Mouse (Mus musculus): Measurements from ENCODE around the gene Sec61a2.

Gene Sec61a2

GRCm38 (mm10) chr2:5894843-5895570, at the start of gene Sec61a2:
Gene Sec61a2, minus strand, starts transcription at chr2:5895432.
- peak; percentile 96 for DNase-seq (ENCODE audit: low read depth)

- DNase-seq (ENCODE audit: low read depth) = no peak
Measured at GRCm38 (mm10) chr2:5943071-5943470, 47.8 kb upstream of the Sec61a2 start.

GRCm38 (mm10) chr2:5942416-5943032, 47.3 kb upstream of the Sec61a2 start, which contains the start of gene Dhtkd1:
Gene Dhtkd1, minus strand, starts transcription at chr2:5942792.
- peak; percentile 47 for DNase-seq (ENCODE audit: low read depth)

GRCm38 (mm10) chr2:5941861-5942415, 46.7 kb upstream of the Sec61a2 start:
- DNase-seq (ENCODE audit: low read depth) = peak; percentile 24

- no peak for DNase-seq (ENCODE audit: low read depth)
Measured at GRCm38 (mm10) chr2:5940936-5941335, 45.7 kb upstream of the Sec61a2 start.

GRCm38 (mm10) chr2:5939911-5940310, 44.7 kb upstream of the Sec61a2 start:
- no peak for DNase-seq (ENCODE audit: low read depth)

- peak; percentile 23 for DNase-seq (ENCODE audit: low read depth)
Measured at GRCm38 (mm10) chr2:5939319-5939718, 44.1 kb upstream of the Sec61a2 start.

- no peak for DNase-seq (ENCODE audit: low read depth)
Measured at GRCm38 (mm10) chr2:5936550-5936949, 41.3 kb upstream of the Sec61a2 start.

GRCm38 (mm10) chr2:5936068-5936467, 40.8 kb upstream of the Sec61a2 start:
- no peak for DNase-seq (ENCODE audit: low read depth)

GRCm38 (mm10) chr2:5934936-5935335, 39.7 kb upstream of the Sec61a2 start:
- no peak for DNase-seq (ENCODE audit: low read depth)

- DNase-seq (ENCODE audit: low read depth) = no peak
Measured at GRCm38 (mm10) chr2:5931938-5932337, 36.7 kb upstream of the Sec61a2 start.

- DNase-seq (ENCODE audit: low read depth) = no peak
Measured at GRCm38 (mm10) chr2:5930291-5931054, 35.2 kb upstream of the Sec61a2 start.

- DNase-seq (ENCODE audit: low read depth) = no peak
Measured at GRCm38 (mm10) chr2:5929793-5930192, 34.6 kb upstream of the Sec61a2 start.

- DNase-seq (ENCODE audit: low read depth) = no peak
Measured at GRCm38 (mm10) chr2:5927481-5927880, 32.2 kb upstream of the Sec61a2 start.

GRCm38 (mm10) chr2:5923786-5924185, 28.6 kb upstream of the Sec61a2 start:
- DNase-seq (ENCODE audit: low read depth) = no peak

- DNase-seq (ENCODE audit: low read depth) = no peak
Measured at GRCm38 (mm10) chr2:5922823-5923222, 27.6 kb upstream of the Sec61a2 start.

- DNase-seq (ENCODE audit: low read depth) = no peak
Measured at GRCm38 (mm10) chr2:5911282-5911965, 16.2 kb upstream of the Sec61a2 start.

GRCm38 (mm10) chr2:5906625-5907024, 11.4 kb upstream of the Sec61a2 start:
- DNase-seq (ENCODE audit: low read depth) = peak; percentile 58

GRCm38 (mm10) chr2:5906092-5906491, 10.9 kb upstream of the Sec61a2 start:
- DNase-seq (ENCODE audit: low read depth) = no peak

- DNase-seq (ENCODE audit: low read depth) = no peak
Measured at GRCm38 (mm10) chr2:5900145-5900544, 4.9 kb upstream of the Sec61a2 start.

GRCm38 (mm10) chr2:5894296-5894695, 936 bp downstream of the Sec61a2 start:
- DNase-seq (ENCODE audit: low read depth) = no peak

- DNase-seq (ENCODE audit: low read depth) = no peak
Measured at GRCm38 (mm10) chr2:5889412-5889811, 5.8 kb downstream of the Sec61a2 start.

Data from c-Kit-positive CD71-positive TER-119-negative erythroid progenitor cells, embryonic 14.5 days (primary cell).